Mouse (Mus musculus) WW6 (cell line): ENCODE results near the gene Mtss1l.
A peak's percentile ranks its signal among the peaks of the same experiment; 100 is the strongest.

Experiments
- DNase-seq: peaks from one replicate; pipeline ENCODE4 v3.0.0-alpha.2; 2013; ENCODE audit warnings: low read depth, low spot score

The Mtss1l gene

DNA sequence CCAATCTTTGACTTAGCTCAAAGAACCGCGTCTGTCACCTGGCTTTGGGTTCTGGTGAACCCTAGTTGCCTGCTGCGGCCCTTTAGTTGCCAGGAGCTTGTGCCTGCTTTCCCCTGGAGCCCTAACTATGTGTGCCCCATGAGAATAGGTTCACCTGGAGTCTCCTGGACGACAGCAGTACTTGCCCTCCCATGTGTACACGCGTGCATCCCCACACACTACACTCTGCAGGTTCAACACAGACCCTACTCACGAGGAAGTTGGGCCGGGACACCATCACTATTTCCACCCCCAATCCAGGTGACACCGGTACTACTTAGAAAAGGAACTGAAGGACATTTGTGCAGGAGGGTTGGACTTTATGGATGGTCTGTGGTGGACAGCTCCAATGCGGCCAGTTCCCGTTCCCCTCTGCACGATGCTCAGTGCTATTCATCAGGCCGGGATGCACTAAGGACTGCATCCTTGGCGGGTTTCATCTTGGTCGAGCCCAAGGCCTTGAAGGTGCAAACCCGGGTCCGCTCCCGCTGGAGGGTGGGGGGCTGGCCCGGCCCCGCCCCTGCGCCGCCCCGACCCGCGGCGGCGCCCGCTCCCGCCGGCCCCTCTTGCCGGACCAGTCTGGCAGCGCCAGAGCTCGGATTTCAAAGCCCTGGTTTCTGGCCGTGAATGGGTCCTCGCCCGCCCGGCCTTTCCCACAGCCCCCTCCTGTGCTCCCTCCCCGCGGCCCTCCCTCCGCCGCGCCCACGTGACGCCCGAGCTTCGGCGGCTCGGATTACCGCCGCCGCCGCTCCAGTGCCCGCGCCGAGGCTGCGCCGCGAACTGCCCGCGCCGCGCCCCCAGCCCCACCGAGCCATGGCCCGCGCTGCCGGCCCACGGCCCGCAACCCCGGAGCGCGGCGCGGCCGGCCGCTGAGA is at the start of gene Mtss1l:
Mtss1l (plus strand) TSS at position 792 of the 914 bp plus-strand sequence.
- DNase-seq = peak; percentile 68

DNA sequence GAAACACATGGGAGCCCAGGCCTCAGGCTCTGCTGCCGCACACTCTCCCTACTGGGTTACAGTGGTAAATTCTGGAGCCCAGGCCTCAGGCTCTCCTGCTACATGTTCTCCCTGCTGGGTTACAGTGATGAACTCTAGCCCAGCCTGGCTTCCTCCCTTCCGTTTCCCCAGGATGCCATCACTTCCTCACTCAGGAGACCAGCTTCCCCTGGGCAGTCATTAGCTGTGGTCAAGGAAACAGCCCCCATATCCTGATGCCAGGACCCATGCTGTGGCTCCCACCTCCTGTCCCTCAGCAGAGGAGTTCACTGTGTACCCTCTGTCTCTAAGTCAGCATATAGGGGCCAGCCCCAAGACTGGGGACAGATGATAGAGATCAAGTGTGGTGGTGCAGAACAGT is 49.1 kb upstream of the Mtss1l start:
- DNase-seq = no peak

DNA sequence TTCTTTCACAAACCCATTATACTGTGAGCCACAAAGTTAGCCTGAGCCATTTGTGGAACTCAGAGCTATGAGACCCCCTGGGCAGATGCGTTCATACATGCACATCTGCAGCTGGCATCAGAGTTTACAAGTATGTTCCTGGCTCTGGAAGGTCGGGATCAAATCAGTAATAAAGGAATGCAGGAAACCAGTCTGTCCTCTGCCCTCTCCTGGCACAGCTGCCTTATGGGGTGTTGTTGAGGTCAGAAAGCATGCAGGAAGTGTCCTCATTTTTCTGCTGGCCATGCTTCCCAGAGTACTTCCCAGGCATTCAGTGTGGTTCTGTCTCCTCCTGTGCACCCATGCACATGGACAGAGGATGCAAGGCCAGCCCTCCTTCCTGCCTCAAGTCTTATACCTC is 48.1 kb upstream of the Mtss1l start:
- DNase-seq = no peak

DNA sequence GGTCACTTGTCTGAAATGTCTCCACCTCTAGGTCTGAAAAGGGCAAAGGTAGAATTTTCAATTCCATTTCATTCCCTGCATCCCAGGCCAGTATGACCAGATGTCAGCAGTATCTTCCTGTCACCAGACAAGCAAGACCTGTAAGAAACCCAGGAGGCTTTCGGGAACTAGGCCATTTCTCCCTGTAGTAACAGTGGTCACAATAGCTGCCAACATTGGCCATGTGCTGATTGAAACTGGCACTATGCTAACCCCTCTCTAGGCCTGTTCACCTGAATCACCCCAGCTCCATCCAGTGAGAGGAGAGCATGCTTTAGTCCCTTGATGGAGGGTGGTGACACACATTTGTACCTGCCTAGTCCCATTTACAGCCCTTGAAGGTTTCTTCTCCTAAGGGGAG is 46.7 kb upstream of the Mtss1l start:
- no peak for DNase-seq

DNA sequence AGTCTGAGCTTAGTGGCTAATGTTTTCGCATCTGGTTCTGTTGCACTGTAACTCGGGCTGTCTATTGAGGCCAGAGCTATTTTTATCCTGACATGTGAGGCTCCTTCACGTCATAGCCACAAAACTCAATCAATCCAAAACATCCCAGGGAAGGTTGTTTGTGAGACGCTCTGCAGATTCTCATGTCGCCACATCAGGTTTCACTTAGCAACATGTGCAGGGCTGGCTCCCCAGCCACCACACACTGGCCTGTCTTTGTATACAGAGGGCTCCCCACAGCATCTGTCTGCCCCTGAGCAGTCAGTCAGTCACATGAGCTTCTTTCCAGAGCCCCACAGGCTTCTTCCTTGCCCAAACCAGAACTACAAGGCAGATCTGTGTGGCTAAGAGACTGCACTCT is 44.6 kb upstream of the Mtss1l start:
- DNase-seq = no peak

DNA sequence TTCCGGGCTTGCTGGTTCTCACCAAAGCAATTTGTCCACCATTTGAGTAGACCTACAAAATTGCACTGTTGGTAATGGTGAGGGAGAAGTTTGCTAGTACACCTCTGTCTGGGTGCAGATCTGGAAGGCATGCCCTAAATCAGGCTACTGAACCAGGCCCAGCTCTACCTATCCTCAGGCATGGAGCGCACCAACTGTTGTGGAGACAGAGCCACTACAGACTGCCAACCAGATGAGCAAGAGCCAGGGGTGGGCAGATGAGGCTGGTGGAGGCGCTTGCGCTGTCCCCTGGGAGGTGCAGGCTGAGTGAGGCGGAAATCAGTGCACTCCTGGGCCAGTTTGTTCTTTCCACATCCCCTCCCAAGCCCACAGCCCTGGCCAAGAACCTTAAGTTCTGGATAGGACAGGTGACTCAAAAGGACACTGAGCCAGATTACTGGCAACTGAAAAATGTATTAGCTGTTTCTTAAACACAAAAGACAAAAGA is 44.1 kb upstream of the Mtss1l start:
- no peak for DNase-seq

DNA sequence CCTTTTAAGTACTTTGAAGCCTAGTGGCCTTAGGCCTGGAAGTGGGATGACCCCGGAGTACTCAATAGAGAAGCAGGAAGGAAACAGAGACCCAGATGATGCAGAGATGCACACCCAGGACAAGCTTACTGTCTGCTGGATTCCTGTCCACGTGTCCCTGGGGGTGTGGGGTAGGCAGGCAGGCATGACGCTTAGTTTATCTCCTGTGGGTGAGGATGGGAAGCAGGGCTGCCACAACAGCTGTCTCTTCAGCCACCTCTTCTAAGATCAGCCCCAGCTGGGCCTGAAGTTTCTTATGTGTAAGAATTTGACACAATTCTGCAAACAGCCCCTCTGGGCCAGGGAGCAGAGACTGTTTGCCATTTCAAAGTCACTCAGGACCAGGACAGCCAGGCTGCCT is 42.3 kb upstream of the Mtss1l start:
- no peak for DNase-seq

DNA sequence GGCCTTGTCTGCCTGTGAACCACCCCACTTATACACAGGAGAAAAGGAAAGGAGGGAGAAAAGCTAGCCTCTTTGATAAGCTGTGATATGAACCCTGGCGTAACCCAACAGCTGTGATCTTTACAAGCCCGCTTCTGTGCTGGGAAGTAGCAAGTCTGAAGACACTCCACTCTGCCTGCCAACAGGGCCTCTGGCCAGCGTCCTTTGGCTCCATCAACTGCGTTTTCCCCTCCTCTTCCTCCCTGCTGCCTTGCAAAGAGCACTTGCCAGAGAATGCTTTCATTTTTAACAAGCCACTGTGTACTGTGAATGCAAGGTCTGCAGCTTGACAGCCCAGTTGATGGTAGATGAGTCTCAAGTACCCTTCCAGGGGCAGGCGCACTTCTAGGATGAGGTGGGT is 33.5 kb upstream of the Mtss1l start:
- no peak for DNase-seq

DNA sequence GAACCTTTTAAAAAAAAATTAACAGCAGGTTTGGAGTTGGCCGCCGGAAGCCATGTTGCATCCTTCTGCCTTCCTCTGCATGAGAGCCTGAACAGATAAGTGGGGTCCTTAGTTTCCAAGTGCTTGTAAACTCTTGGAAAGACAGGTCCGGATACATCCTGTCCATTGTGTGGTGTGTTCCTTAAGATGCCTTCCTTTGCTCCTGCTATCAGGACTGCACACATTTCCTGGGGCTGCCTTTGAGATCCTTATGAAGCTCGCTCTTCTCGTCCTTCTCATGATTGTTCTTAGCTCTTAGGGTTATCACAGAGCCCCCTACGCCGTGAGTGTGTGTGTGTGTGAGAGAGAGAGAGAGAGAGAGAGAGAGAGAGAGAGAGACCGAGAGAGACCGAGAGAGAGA is 31.3 kb upstream of the Mtss1l start:
- no peak for DNase-seq

DNA sequence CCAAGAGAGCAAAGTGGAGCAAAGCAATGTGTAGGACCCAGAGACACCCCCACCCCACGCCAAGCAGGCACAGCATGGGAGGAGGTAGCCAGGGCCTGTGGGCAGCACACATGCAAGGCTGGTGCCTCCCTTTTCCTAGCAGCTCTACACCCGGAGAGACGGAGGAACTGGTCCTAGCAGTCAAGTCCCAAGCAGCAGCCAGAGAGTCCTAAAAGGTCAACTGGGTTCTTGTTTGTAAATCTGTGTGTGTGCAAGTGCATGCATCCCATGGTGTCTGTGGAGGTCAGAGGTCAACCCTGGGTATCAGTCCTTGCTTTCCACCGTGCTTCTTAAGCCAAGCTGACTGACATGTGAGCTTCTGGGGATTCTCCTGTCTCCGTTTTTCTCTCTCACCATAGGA is 27.1 kb upstream of the Mtss1l start:
- DNase-seq = no peak

DNA sequence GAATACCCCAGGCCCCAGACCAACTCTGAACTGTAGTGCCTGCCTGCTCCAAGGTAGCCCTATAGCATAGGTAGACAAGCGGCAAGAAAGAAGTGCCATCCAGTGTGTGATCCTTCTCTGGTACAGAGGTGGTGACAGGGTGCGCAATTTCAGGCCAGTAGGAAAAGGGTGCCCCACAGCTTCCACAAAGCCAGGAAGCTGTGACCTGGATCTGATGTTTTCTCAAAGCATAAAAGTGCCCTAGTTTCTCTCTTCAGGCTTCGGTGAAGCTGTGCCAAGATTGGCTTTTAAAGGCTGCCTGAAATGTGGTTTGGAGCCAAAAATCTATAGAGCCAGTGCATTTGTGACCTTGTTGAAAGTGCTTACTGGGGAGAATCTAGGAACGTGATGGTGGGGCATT is 26.4 kb upstream of the Mtss1l start:
- no peak for DNase-seq

DNA sequence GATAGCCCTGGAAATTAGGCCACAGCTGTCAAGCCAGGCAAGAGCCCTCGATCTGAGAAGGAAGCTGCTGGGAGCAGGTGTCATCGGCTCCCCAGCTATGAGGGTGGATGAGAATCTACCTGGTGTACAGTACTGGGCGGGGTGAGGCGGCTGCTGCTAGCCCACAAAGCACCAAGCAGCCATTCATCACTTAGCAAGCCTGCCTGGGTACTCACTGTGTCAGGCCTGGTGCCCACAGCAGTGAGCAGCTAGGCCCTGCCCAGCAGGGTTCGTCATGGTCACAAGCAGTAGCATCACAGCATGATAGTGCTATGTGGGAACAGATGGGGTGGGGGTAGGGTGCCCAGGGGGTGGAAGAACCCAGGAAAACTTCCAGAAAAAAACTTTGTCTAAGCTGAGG is 25.8 kb upstream of the Mtss1l start:
- DNase-seq = no peak

DNA sequence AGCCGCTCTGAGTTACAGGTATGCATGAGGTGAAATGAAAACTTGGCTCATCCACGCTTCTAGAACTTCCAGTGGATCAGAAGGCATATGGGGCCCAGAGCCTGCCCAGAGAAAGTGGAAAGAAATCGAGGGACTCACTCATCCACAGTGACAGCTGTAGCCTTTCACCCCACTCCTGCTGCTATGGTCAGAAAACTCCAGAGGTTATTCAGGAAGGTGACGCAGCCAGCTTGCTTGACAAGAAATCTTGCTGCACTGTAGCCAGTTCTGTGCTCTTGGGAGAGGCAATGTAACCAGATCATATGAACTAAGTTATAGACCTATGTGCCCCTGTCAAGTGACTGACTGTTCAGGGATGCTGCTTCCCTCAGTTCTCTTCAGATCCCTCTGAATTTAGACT is 25.2 kb upstream of the Mtss1l start:
- no peak for DNase-seq

DNA sequence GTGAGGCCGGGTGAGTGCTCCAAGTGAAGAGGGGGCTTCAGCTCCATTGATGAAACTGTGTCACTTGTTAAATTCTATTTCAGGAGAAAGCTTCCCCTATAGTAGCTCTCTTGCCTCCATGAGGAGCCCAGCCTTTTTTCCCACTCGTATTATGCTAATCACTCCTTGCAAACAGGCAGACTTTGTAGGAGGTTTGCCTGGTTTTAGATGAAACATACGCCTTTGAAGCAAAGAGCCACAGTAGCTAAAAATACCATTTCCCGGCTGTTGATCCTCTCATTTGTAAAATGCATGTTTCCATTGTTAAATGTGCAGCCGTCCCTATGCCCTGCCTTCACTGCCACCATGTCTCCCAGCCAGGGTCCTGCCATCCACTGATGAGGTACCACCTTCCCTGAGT is 23.7 kb upstream of the Mtss1l start:
- no peak for DNase-seq

DNA sequence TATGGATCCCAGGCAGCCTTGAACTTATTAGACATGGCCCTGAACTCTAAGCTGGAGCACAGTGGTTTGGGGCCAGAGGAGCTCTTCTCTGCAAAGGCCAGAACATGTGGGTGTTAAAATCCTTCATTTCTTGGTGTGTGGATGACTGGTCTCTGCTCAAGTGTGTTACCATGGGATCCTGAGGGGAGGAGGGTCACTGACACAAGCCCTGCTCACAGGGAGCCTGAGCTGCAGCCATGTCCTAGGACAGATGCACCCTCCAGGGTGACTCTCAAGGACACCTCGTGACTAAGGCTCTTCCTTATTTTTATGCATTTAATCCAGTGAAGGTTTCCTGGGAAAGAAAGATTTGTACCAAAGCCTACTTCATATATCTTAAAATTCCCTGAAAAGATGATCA is 23.2 kb upstream of the Mtss1l start:
- DNase-seq = no peak

DNA sequence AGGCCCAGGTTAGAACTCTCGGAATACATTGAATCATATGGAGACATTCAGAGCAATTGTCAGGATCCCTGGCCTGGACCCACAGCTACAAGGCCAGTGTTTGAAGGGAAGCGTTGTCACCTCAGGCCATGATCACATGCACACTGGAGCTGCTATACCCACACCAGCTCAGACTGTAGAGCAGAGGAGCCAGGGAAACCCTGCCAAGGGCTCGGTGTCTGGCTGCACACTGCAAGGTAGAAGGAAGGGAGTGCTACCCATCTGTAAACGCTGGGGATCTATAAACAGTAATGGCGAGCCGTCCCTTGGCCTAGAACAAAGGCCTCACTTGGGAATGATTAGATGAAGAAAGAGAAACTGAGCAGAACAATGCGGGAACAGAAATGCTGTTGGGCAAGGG is 21.8 kb upstream of the Mtss1l start:
- no peak for DNase-seq

DNA sequence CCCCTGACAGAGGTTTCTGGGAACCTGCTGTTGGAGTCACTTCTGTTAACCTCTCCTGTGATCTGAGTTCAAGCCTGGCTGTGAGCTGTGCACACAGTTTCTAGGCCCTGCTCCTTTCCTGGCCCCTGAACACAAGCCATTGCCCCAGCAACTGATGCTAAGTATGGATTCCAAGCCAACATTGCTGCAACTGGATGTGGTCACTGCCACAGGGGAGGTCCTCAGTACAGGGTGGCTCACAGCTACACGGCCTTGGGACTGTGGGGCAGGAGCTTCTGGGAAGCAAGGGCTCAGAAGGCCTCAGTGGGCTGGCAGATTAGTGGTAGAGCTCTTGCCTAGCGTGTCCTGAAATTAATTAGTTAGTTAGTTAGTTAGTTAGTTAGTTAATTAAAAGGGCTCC is 20.7 kb upstream of the Mtss1l start:
- no peak for DNase-seq

DNA sequence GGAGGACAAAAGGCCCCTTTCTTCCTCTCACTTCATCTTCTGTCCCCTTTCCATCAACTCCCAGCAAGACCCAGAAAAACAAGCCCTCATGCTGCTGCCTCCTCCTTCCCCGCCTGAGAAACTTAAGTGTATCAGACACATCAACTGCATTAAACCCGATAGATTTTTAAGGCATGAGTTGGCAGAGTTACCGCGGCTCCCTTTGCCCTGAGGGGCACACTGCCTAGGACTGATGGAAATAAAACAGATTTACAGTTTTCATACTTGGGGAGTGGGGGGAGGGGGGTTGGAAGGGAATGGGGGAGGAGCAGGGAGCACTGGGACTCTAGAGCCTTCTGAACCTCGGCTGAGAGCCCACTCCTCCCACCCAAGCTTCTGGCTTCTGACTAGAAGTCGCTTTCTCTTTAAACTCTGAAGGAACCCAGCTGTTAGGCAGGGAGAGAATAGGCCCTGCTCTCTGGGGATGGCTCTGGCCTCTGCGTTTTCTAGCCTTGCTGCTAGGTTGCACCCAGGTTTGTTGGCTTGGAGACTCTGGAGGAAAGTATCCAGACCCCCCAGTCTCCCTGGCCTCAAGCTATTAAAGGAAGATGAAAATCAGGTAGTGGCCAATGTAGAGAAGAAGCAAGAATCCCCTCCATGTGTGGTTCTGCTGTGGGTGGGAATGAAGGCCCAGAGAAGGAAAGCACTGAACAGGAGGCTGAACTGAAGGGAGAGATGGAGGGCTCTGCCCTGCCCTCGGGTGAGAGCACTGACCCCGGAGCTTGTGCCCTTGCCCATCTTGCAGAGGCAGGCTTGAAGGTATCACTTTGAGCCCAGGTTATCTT is 18.4 kb upstream of the Mtss1l start:
- DNase-seq = no peak

DNA sequence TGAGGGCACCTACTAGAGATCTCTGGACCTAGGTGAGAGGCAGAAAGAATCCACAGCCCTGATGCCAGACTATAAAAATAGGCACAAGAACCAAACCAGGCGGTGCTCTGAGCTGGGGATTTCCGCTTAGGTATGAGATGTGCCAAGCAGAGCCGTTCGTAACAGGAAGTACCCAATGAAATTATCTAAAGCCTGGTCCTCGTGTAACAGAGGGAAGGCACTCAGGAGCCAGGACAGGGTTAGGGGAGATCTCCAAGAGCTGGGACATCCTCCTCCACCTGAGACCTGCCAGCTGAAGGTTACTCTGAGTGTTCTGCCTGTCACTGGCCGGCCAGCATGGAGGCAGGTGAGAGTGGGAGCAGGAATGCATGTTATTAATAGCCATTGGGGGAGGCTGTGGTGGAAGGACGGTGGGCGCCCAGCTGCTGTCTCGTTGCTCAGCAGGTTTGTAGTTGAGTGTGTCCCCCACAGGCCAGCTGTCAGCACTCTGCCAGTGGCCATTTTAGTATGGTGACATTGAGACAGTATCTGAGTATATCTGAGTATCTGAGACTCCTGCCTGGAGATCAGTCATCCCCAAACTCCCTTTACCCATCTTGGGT is 17.7 kb upstream of the Mtss1l start:
- no peak for DNase-seq

DNA sequence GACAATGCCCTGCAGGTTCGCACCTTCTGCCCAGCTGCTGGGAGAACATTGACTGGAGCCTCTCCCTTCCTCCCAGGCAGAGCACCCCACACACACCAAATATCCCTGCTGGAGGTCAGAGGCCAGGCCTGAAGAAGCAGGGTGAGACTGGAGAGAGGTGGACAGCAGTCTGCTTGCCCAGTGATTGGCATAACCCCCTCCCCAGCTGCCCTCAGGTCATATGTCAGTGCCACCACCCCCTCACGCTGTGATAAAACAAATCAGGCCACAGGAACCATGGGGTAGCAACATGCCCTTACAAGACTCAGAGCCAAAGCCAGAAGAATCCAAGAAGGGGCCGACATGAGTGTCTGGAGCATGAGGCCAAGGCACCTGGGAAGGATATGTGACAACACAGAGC is 17.2 kb upstream of the Mtss1l start:
- DNase-seq = no peak

DNA sequence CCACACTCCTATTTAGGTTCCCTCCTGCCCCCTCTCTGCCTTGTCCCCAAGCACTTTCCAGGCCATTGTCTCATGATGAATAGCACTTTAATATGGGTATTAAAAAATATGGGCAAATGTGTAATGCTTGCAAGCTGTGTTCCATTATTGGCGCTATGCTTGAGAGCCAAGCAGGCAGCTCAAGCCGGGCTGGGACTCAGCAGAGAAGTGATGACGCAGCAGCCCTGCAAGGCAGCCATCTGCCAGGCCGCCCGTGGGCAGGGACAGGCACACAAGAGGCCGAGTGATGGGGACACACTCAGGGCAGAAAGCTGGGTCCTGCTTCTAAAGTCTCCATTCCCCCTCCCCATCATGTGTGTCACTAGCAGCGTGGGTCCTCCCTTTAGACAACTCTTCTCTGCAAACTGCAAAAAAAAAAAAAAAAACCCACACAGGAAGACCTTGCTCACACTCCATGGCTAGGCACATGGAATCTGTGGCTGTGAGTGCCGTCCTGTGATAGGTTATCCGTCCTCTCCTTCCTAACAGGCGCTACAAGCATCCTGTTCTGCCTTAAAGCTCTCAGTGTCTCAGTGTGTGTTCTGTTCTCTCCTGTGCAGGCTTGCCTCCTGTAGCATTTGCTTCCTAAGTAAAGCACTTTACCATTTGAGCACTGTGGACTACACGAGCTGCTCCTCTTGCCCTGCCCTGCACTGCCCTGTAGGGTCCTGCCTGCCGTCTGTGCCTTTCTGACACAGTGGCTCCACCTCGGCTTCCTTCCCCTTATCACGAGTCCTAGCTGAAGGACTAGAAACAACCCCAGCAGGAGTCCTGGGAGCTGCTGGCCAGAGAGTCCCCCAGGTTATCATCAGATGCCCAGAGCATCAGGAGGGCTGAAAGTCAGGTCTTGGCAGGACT is 15.6 kb upstream of the Mtss1l start:
- no peak for DNase-seq
